Mouse (Mus musculus) midbrain, embryonic 11.5 days (tissue): ENCODE measurements around the gene Tmem151b. TPM values are rescaled to one million over a fixed set of nuclear protein-coding genes. Genes with fewer than 3 reads are reported as not detected.

Source experiments
- ATAC-seq: fragments of 200-750 bp; cut with Nextera tagmentation; 2 replicates; pipeline ENCODE4 v1.8.0; 2017; ENCODE audit warnings: moderate TSS enrichment, moderate library complexity; ENCODE audit not compliant: low FRiP score
- DNase-seq: peaks from one replicate; pipeline ENCODE4 v3.0.0; 2015; ENCODE audit warnings: low spot score; ENCODE audit errors: missing footprints
- H3K27ac ChIP-seq: fragments of 300-500 bp; sonication (generic); 2 replicates; pipeline ENCODE4 v1.5.1; 2014; ENCODE audit warnings: low read depth, low read length
- H3K27me3 ChIP-seq: fragments of 300-500 bp; sonication (generic); 2 replicates; pipeline ENCODE4 v1.6.1; 2014; ENCODE audit warnings: mild to moderate bottlenecking, low read length, moderate library complexity, mixed read lengths; ENCODE audit not compliant: control insufficient read depth, insufficient read depth
- H3K36me3 ChIP-seq: fragments of 300-500 bp; sonication (generic); 2 replicates; pipeline ENCODE4 v1.6.1; 2014; ENCODE audit warnings: mild to moderate bottlenecking, low read length, moderate library complexity, mixed read lengths; ENCODE audit not compliant: control insufficient read depth, insufficient read depth
- H3K4me1 ChIP-seq: fragments of 300-500 bp; sonication (generic); 2 replicates; pipeline ENCODE4 v1.6.1; 2014; ENCODE audit warnings: low read length; ENCODE audit not compliant: control insufficient read depth, insufficient read depth
- H3K4me2 ChIP-seq: fragments of 300-500 bp; sonication (generic); 2 replicates; pipeline ENCODE4 v1.6.1; 2014; ENCODE audit warnings: mild to moderate bottlenecking, moderate library complexity
- H3K4me3 ChIP-seq: fragments of 300-500 bp; sonication (generic); 2 replicates; pipeline ENCODE4 v1.5.1; 2014; ENCODE audit warnings: low read depth, low read length
- H3K9ac ChIP-seq: fragments of 300-500 bp; sonication (generic); 2 replicates; pipeline ENCODE4 v1.6.1; 2014; ENCODE audit warnings: low read length
- H3K9me3 ChIP-seq: fragments of 300-500 bp; sonication (generic); 2 replicates; pipeline ENCODE4 v1.6.1; 2016; ENCODE audit warnings: low read length; ENCODE audit not compliant: control insufficient read depth
- WGBS: fragments of 180-500 bp; shearing (Covaris S2); extraction: QIAGEN DNeasy Blood & Tissue Kit; methylation state at CpG from one replicate; pipeline ENCODE4 v1.1.7; 2014; 5-methylcytosine and 5-hydroxymethylcytosine counted together
- polyA plus RNA-seq: library from polyadenylated mRNA; unstranded; fragments of >200 nt; fragmentation: Nextera tagmentation; extraction: Ambion mirVana; gene quantifications from 2 replicates; pipeline ENCODE4 v1.2.1, GENCODE M21; 2014

The Tmem151b gene
- polyA plus RNA-seq, 1 experiment from 2014 or later: 6.2 TPM

- Histone ChIP-seq H3K36me3 (peaks cover 7% of the 10 kb centered on the region), H3K4me1 (no peaks in the 10 kb centered on the region; the same call in none of the 2 replicates), H3K27me3 (no peaks in the 10 kb centered on the region), H3K4me3 (no peak overlapping the region), H3K27ac (no peak overlapping the region), H3K4me2 (no peak overlapping the region), H3K9me3 (no peaks in the 10 kb centered on the region), H3K9ac (no peak overlapping the region)
- no peak for DNase-seq
- no peak; the same call in 1 of the 2 replicates for ATAC-seq
- WGBS: 47% methylated on average over 15 of the region's 15 CpGs
These were observed 34.2 kb downstream of the Tmem151b start for GRCm38 (mm10) chr17:45515204-45515726.

GRCm38 (mm10) chr17:45511757-45512156 is 37.7 kb downstream of the Tmem151b start:
- no peak overlapping the region for H3K27ac ChIP-seq
- DNase-seq: no peak
- no peaks in the 10 kb centered on the region for H3K27me3 ChIP-seq
- H3K36me3 ChIP-seq: peaks cover 2% of the 10 kb centered on the region
- no peak overlapping the region for H3K4me2 ChIP-seq
- no peak for ATAC-seq
- H3K9me3 ChIP-seq: no peaks in the 10 kb centered on the region
- WGBS: 96% methylated on average over 4 of the region's 4 CpGs
- peaks cover 3% of the 10 kb centered on the region for H3K4me1 ChIP-seq
- no peak overlapping the region for H3K4me3 ChIP-seq
- H3K9ac ChIP-seq: no peak overlapping the region

- H3K27me3 ChIP-seq: no peaks in the 10 kb centered on the region
- H3K4me1 ChIP-seq: peaks cover 6% of the 10 kb centered on the region; the same call in 1 of the 2 replicates
- ATAC-seq (no peak), DNase-seq (no peak)
- peaks cover 2% of the 10 kb centered on the region for H3K36me3 ChIP-seq
- no peak overlapping the region for H3K4me2 ChIP-seq
- H3K9ac ChIP-seq: no peak overlapping the region
- no peak overlapping the region for H3K4me3 ChIP-seq
- no peaks in the 10 kb centered on the region for H3K9me3 ChIP-seq
- 98% methylated on average over 4 of the region's 4 CpGs for WGBS
- H3K27ac ChIP-seq: no peak overlapping the region
These were observed 38.6 kb downstream of the Tmem151b start for GRCm38 (mm10) chr17:45510871-45511270.

GRCm38 (mm10) chr17:45506700-45507189 is 42.7 kb downstream of the Tmem151b start, which contains the start of gene Aars2:
Gene Aars2 (plus strand): TSS chr17:45506841.
- Histone ChIP-seq H3K27ac (peak within 1 kb of the TSS; percentile 66), H3K27me3 (no peaks in the 10 kb centered on the region), H3K9ac (peak within 1 kb of the TSS; percentile 86), H3K36me3 (peaks cover 2% of the 10 kb centered on the region), H3K9me3 (no peaks in the 10 kb centered on the region), H3K4me3 (peak within 1 kb of the TSS; percentile 73), H3K4me2 (peak within 1 kb of the TSS; percentile 27), H3K4me1 (peaks cover 6% of the 10 kb centered on the region; the same call in 1 of the 2 replicates)
- peak; percentile 94 for ATAC-seq
- WGBS: 1% methylated on average over 42 of the region's 42 CpGs
- DNase-seq: peak; percentile 100

GRCm38 (mm10) chr17:45505941-45506465 is 43.5 kb downstream of the Tmem151b start:
- H3K4me3 ChIP-seq: no peak overlapping the region
- no peaks in the 10 kb centered on the region for H3K27me3 ChIP-seq
- no peak for DNase-seq
- H3K9me3 ChIP-seq: no peaks in the 10 kb centered on the region
- H3K4me1 ChIP-seq: peaks cover 7% of the 10 kb centered on the region; the same call in 1 of the 2 replicates
- H3K9ac ChIP-seq: no peak overlapping the region
- H3K36me3 ChIP-seq: peaks cover 2% of the 10 kb centered on the region; the same call in 1 of the 2 replicates
- 0 out of 2 replicates have a peak overlapping the region, but pooled peaks have one; percentile 3 for H3K4me2 ChIP-seq
- WGBS: 77% methylated on average over 6 of the region's 6 CpGs
- no peak overlapping the region for H3K27ac ChIP-seq
- peak; percentile 49 for ATAC-seq

- 66% methylated on average over 5 of the region's 5 CpGs for WGBS
- H3K9ac ChIP-seq: no peak overlapping the region; the same call in 1 of the 2 replicates
- no peaks in the 10 kb centered on the region for H3K9me3 ChIP-seq
- H3K4me1 ChIP-seq: peaks cover 8% of the 10 kb centered on the region; the same call in 1 of the 2 replicates
- no peak overlapping the region for H3K27ac ChIP-seq
- no peak overlapping the region for H3K4me2 ChIP-seq
- H3K4me3 ChIP-seq: no peak overlapping the region
- DNase-seq: no peak
- ATAC-seq: no peak
- H3K27me3 ChIP-seq: no peaks in the 10 kb centered on the region
- no peaks in the 10 kb centered on the region for H3K36me3 ChIP-seq
These were observed 46.0 kb downstream of the Tmem151b start for GRCm38 (mm10) chr17:45503301-45503973.

DNA sequence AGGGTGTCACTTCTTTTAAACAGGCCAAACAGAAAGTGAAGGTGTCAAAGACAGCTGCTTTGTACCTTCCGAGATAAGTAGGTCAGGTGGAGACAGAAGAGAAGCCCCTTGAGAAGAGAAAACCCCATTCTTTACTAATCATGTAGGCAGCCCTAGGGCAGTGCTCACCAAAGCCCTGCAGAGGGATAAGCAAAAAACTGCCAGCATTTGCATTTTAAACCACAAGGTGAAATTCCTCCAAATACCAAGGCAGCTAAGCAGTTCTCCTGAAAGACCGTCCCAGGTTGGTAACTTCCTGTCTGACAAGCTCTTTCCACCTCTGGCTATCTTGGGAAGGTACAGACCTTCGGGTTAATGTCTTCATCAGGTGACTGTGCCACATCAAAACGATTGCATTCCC is 47.2 kb downstream of the Tmem151b start:
- H3K36me3 ChIP-seq: no peaks in the 10 kb centered on the region
- no peak overlapping the region for H3K27ac ChIP-seq
- no peak overlapping the region for H3K9ac ChIP-seq
- no peak overlapping the region for H3K4me3 ChIP-seq
- WGBS: 58% methylated on average over 4 of the region's 4 CpGs
- peaks cover 6% of the 10 kb centered on the region; the same call in 1 of the 2 replicates for H3K4me1 ChIP-seq
- no peaks in the 10 kb centered on the region for H3K27me3 ChIP-seq
- DNase-seq (no peak), ATAC-seq (no peak)
- H3K9me3 ChIP-seq: no peaks in the 10 kb centered on the region
- H3K4me2 ChIP-seq: no peak overlapping the region

DNA sequence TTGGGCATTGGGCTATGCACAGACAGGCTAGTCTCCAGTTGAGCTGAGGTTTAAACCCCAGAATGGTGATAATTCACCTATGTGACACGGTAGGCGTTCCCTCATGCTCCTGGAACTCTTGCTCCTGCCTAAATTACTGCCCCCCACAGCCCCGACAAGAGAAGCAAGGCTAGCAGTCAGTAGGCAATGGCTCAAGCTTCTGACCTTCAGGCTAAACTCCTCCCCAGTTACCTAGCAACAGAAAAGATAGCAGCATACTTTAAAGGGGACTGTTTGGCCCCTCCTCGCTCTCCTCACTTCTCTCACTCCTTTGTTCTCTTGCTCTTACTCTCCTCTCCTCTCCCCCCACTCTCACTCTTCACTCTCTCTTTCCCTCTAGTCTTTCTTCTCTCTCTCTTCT is 48.5 kb downstream of the Tmem151b start:
- DNase-seq (no peak), ATAC-seq (no peak)
- no peak overlapping the region for H3K4me2 ChIP-seq
- no peak overlapping the region for H3K9ac ChIP-seq
- no peaks in the 10 kb centered on the region for H3K9me3 ChIP-seq
- no peak overlapping the region for H3K27ac ChIP-seq
- H3K27me3 ChIP-seq: no peaks in the 10 kb centered on the region
- no peak overlapping the region for H3K4me3 ChIP-seq
- no peaks in the 10 kb centered on the region for H3K36me3 ChIP-seq
- peaks cover 2% of the 10 kb centered on the region; the same call in 1 of the 2 replicates for H3K4me1 ChIP-seq
- 42% methylated on average over 4 of the region's 4 CpGs for WGBS

DNA sequence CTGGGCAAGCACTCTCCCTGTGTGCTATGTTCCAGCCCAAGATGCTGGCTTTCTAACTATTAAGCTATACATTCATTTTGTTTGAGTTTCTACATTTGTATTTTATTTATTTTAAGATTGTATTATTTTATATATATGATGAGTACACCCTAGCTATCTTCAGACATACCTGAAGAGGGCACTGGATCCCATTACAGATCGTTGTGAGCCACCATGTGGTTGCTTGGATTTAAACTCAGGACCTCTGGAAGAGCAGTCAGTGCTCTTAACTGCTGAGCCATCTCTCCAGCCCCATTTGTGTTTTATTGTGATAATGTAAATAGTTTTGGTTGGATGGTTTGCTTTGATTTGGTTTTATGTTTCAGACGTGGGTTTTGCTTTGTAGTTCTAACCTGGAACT is 50.0 kb downstream of the Tmem151b start:
- no peak overlapping the region for H3K4me3 ChIP-seq
- H3K36me3 ChIP-seq: no peaks in the 10 kb centered on the region
- WGBS: 58% methylated on average over 2 of the region's 2 CpGs
- no peak overlapping the region for H3K4me2 ChIP-seq
- no peak for ATAC-seq
- no peaks in the 10 kb centered on the region for H3K9me3 ChIP-seq
- peaks cover 2% of the 10 kb centered on the region; the same call in 1 of the 2 replicates for H3K4me1 ChIP-seq
- H3K27ac ChIP-seq: no peak overlapping the region
- H3K27me3 ChIP-seq: no peaks in the 10 kb centered on the region
- no peak for DNase-seq
- no peak overlapping the region for H3K9ac ChIP-seq
